Mouse (Mus musculus) heart, embryonic 14.5 days (tissue): ENCODE data around the gene Pknox1. TPM values are rescaled to one million over a fixed set of nuclear protein-coding genes. Genes with fewer than 3 reads are reported as not detected.

Experiments
- ATAC-seq: fragments of 200-750 bp; cut with Nextera tagmentation; 2 replicates; pipeline ENCODE4 v1.8.0; 2017; ENCODE audit warnings: low read depth, moderate TSS enrichment; ENCODE audit not compliant: insufficient number of reproducible peaks, insufficient read depth, low FRiP score
- H3K27ac ChIP-seq, 2 experiments: fragments of 200-500 bp in 1 of 2; fragments of 300-500 bp in 1 of 2; sonication (generic) in 1 of 2; replicated peaks in 1 of 2; 2 replicates each; pipeline ENCODE4 v1.5.1; 2012 to 2014; ENCODE audit warnings: low read depth in 2 of 2, low read length in 2 of 2, control low read depth in 1 of 2, mild to moderate bottlenecking in 1 of 2, mixed read lengths in 1 of 2; ENCODE audit not compliant: control insufficient read depth in 1 of 2, insufficient read depth in 1 of 2
- H3K27me3 ChIP-seq: fragments of 300-500 bp; sonication (generic); 2 replicates; pipeline ENCODE4 v1.6.1; 2014; ENCODE audit warnings: mild to moderate bottlenecking, low read length, control low read depth; ENCODE audit not compliant: control insufficient read depth, insufficient read depth
- H3K36me3 ChIP-seq: fragments of 300-500 bp; sonication (generic); 2 replicates; pipeline ENCODE4 v1.6.1; 2014; ENCODE audit warnings: mild to moderate bottlenecking, control low read depth, low read length, mixed read lengths; ENCODE audit not compliant: control insufficient read depth, insufficient read depth
- H3K4me1 ChIP-seq, 2 experiments: fragments of 200-500 bp in 1 of 2; fragments of 300-500 bp in 1 of 2; sonication (generic) in 1 of 2; 2 replicates each; pipeline ENCODE4 v1.6.1; 2012 to 2014; ENCODE audit warnings: low read length in 2 of 2, control low read depth in 1 of 2, mixed read lengths in 1 of 2; ENCODE audit not compliant: control insufficient read depth in 2 of 2, insufficient read depth in 2 of 2
- H3K4me2 ChIP-seq: fragments of 300-500 bp; sonication (generic); 2 replicates; pipeline ENCODE4 v1.6.1; 2014; ENCODE audit warnings: mild to moderate bottlenecking, low read length
- H3K4me3 ChIP-seq, 2 experiments: fragments of 200-500 bp in 1 of 2; fragments of 300-500 bp in 1 of 2; sonication (generic) in 1 of 2; 2 replicates each; pipeline ENCODE4 v1.5.1; 2012 to 2014; ENCODE audit warnings: low read length in 2 of 2, mild to moderate bottlenecking in 2 of 2, control low read depth in 1 of 2, low read depth in 1 of 2, moderate library complexity in 1 of 2; ENCODE audit not compliant: control insufficient read depth in 1 of 2, insufficient read depth in 1 of 2
- H3K9ac ChIP-seq: fragments of 300-500 bp; sonication (generic); 2 replicates; pipeline ENCODE4 v1.6.1; 2014; ENCODE audit warnings: mild to moderate bottlenecking, low read length
- H3K9me3 ChIP-seq: fragments of 300-500 bp; sonication (generic); 2 replicates; pipeline ENCODE4 v1.6.1; 2016; ENCODE audit warnings: low read length, control low read depth; ENCODE audit not compliant: control insufficient read depth
- WGBS: fragments of 180-500 bp; shearing (Covaris S2); extraction: QIAGEN DNeasy Blood & Tissue Kit; methylation state at CpG from one replicate; pipeline ENCODE4 v1.1.7; 2014; 5-methylcytosine and 5-hydroxymethylcytosine counted together
- polyA plus RNA-seq: library from polyadenylated mRNA; unstranded; fragments of >200 nt; fragmentation: Nextera tagmentation; extraction: Ambion mirVana; gene quantifications from 2 replicates; pipeline ENCODE4 v1.2.1, GENCODE M21; 2014

Gene Pknox1
- polyA plus RNA-seq, 1 experiment from 2014 or later, result 19.1 TPM

GRCm38 (mm10) chr17:31583185-31583584 is 18.7 kb downstream of the Pknox1 start:
- WGBS, result 76% methylated on average over 3 of the region's 3 CpGs
- H3K27ac ChIP-seq, result no peak overlapping the region

GRCm38 (mm10) chr17:31583781-31584180 is 19.2 kb downstream of the Pknox1 start:
- no peak overlapping the region for H3K4me2 ChIP-seq
- WGBS, result 64% methylated on average over 6 of the region's 6 CpGs
- ATAC-seq, result no peak

More at GRCm38 (mm10) chr17:31583185-31583584, 18.7 kb downstream of the Pknox1 start:
- no peak overlapping the region for H3K4me3 ChIP-seq
- H3K4me2 ChIP-seq, result no peak overlapping the region
- H3K27me3 ChIP-seq, result no peaks in the 10 kb centered on the region
- ATAC-seq, result no peak
- peaks cover 9% of the 10 kb centered on the region; the same call in 1 of the 2 replicates for H3K36me3 ChIP-seq
- no peaks in the 10 kb centered on the region for H3K9me3 ChIP-seq
- no peak overlapping the region for H3K9ac ChIP-seq
- H3K4me1 ChIP-seq, result peaks cover 7 to 9% of the 10 kb centered on the region in 2 experiments; a peak in 2 of 4 replicates

GRCm38 (mm10) chr17:31588115-31588514 is 23.6 kb downstream of the Pknox1 start:
- 53% methylated on average over 7 of the region's 7 CpGs for WGBS
- H3K9me3 ChIP-seq, result no peaks in the 10 kb centered on the region
- H3K4me1 ChIP-seq, result peaks cover 4 to 11% of the 10 kb centered on the region in 2 experiments; a peak in 3 of 4 replicates
- no peak overlapping the region for H3K27ac ChIP-seq
- no peak for ATAC-seq
- H3K9ac ChIP-seq, result no peak overlapping the region
- H3K27me3 ChIP-seq, result no peaks in the 10 kb centered on the region
- H3K36me3 ChIP-seq, result peaks cover 33% of the 10 kb centered on the region
- H3K4me2 ChIP-seq, result no peak overlapping the region
- H3K4me3 ChIP-seq, result no peak overlapping the region

More at GRCm38 (mm10) chr17:31583781-31584180, 19.2 kb downstream of the Pknox1 start:
- Histone ChIP-seq H3K4me3 (no peak overlapping the region), H3K4me1 (peaks cover 9 to 15% of the 10 kb centered on the region in 2 experiments; a peak in 3 of 4 replicates), H3K36me3 (peaks cover 9% of the 10 kb centered on the region; the same call in 1 of the 2 replicates), H3K9ac (no peak overlapping the region), H3K9me3 (no peaks in the 10 kb centered on the region), H3K27me3 (no peaks in the 10 kb centered on the region), H3K27ac (no peak overlapping the region)

GRCm38 (mm10) chr17:31588726-31589125 is 24.2 kb downstream of the Pknox1 start:
- Histone ChIP-seq H3K4me3 (no peak overlapping the region), H3K4me2 (no peak overlapping the region), H3K27me3 (no peaks in the 10 kb centered on the region), H3K36me3 (peaks cover 34% of the 10 kb centered on the region), H3K4me1 (peaks cover 2 to 8% of the 10 kb centered on the region in 2 experiments; a peak in 3 of 4 replicates), H3K9me3 (no peaks in the 10 kb centered on the region), H3K9ac (no peak overlapping the region), H3K27ac (no peak overlapping the region)
- WGBS, result 40% methylated on average over 4 of the region's 4 CpGs
- ATAC-seq, result no peak

DNA sequence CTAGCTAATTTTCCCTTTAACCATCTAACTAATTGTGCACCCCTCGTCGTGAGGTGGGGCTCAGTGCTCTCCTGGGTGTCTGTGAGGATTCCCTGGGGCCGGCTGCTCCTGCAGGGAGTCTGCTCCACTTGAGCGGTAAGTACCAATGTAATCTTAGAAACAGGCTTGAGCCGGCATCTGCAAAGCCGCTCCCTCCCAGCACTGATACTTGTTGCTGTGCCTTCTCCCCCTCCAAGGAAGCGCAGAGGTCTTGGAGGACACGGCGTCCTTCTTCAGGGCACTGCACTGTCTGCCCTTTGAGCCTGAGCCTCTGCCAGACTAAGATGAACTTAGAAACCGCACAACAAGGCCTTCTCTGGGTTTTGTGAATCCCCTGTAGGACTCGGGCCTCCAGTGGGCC is 26.3 kb downstream of the Pknox1 start:
- 70% methylated on average over 11 of the region's 11 CpGs for WGBS
- H3K4me3 ChIP-seq, result no peak overlapping the region
- H3K4me1 ChIP-seq, result peaks cover 2 to 6% of the 10 kb centered on the region in 2 experiments; a peak in 3 of 4 replicates
- no peak overlapping the region for H3K9ac ChIP-seq
- peaks cover 41% of the 10 kb centered on the region for H3K36me3 ChIP-seq
- H3K4me2 ChIP-seq, result no peak overlapping the region
- H3K27ac ChIP-seq, result no peak overlapping the region
- no peaks in the 10 kb centered on the region for H3K9me3 ChIP-seq
- ATAC-seq, result no peak
- no peaks in the 10 kb centered on the region for H3K27me3 ChIP-seq

GRCm38 (mm10) chr17:31594590-31594989 is 30.1 kb downstream of the Pknox1 start:
- Histone ChIP-seq H3K36me3 (peaks cover 52% of the 10 kb centered on the region), H3K4me3 (no peak overlapping the region), H3K27ac (no peak overlapping the region), H3K4me2 (no peak overlapping the region), H3K9ac (no peak overlapping the region), H3K9me3 (no peaks in the 10 kb centered on the region), H3K4me1 (no peaks in the 10 kb centered on the region), H3K27me3 (no peaks in the 10 kb centered on the region)
- WGBS, result 73% methylated on average over 7 of the region's 7 CpGs
- ATAC-seq, result no peak

DNA sequence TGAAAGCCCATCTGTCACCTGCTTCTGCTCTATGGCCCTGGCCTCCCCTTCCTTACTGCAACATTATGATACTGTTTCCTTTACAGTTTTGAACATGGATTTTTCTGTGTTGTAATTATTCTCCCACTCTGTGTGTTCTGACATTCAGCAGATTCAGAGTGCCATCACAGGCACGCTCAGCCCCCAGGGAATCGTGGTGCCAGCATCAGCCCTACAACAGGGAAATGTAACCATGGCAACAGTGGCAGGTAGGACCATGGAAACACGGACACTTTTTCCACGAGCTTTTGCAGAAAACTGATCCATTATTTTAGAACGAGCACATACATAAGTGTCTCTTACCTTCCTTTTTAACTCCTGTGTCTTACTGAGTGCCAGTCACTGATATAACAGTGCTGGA is 30.5 kb downstream of the Pknox1 start:
- H3K4me3 ChIP-seq, result no peak overlapping the region
- H3K4me2 ChIP-seq, result no peak overlapping the region
- no peaks in the 10 kb centered on the region for H3K4me1 ChIP-seq
- no peaks in the 10 kb centered on the region for H3K27me3 ChIP-seq
- no peak for ATAC-seq
- 81% methylated on average over 5 of the region's 5 CpGs for WGBS
- H3K27ac ChIP-seq, result no peak overlapping the region
- H3K9me3 ChIP-seq, result no peaks in the 10 kb centered on the region
- peaks cover 57% of the 10 kb centered on the region for H3K36me3 ChIP-seq
- no peak overlapping the region for H3K9ac ChIP-seq

GRCm38 (mm10) chr17:31597957-31598356 is 33.4 kb downstream of the Pknox1 start:
- no peak overlapping the region for H3K4me3 ChIP-seq
- ATAC-seq, result no peak
- H3K4me1 ChIP-seq, result peaks cover 4 to 9% of the 10 kb centered on the region in 2 experiments; a peak in 3 of 4 replicates
- H3K4me2 ChIP-seq, result no peak overlapping the region
- H3K36me3 ChIP-seq, result peaks cover 48% of the 10 kb centered on the region
- WGBS, result 89% methylated on average over 9 of the region's 9 CpGs
- no peaks in the 10 kb centered on the region for H3K9me3 ChIP-seq
- H3K9ac ChIP-seq, result no peak overlapping the region
- H3K27me3 ChIP-seq, result no peaks in the 10 kb centered on the region
- H3K27ac ChIP-seq, result no peak overlapping the region
